Mouse (Mus musculus) liver, adult 2 months (tissue): ENCODE measurements at regions not wholly inside any gene's neighbourhood (a gene's known extent, or its start where the extent isn't known, plus 50 kb on each side); places are given as distances from the start of the nearest gene placed in this dataset.

Source experiments
- CTCF ChIP-seq: fragments of 200-500 bp; IDR thresholded peaks from 2 replicates; pipeline ENCODE4 v1.5.1; 2011; ENCODE audit warnings: low read depth, low read length, control low read depth
- POLR2A ChIP-seq: fragments of 200-500 bp; IDR thresholded peaks from 2 replicates; pipeline ENCODE4 v1.6.1; 2011; ENCODE audit warnings: low read length, control low read depth; ENCODE audit not compliant: insufficient read depth; ENCODE audit errors: extremely low read depth

DNA sequence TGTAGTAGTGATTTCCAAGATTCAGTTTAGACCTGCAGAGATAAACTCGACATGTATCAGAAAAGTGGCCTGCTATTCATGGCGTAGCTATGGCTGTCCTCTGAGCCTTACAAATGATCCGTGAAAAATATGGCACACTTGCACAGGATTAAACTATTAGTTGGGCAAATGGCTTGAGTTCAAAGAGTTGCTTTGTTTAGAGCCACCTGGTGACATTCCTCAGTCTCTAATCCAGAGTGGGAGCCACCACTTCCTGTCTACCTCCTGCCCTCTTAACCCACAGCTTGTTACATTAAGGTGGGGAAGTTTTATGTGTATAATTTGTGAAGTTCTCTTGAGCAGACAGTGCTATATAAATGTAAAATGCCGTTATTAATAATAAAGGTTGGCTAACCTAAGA is 357.7 kb downstream of the Mtx2 start:
- TF ChIP-seq CTCF (no peak), POLR2A (no peak)
